Mouse (Mus musculus) 3T3-L1 (cell line): ENCODE measurements around the gene Mn1.
A peak's percentile ranks its signal among the peaks of the same experiment; 100 is the strongest.

Experiments used
- DNase-seq: peaks from one replicate; pipeline ENCODE4 v3.0.0-alpha.2; 2015; ENCODE audit warnings: low read depth, low spot score

Mn1 gene

GRCm38 (mm10) chr5:111408470-111409105 is 8.6 kb upstream of the Mn1 start:
- DNase-seq, result no peak

GRCm38 (mm10) chr5:111409412-111410044 is 7.6 kb upstream of the Mn1 start:
- peak; percentile 74 for DNase-seq

- DNase-seq, result no peak
Measured at GRCm38 (mm10) chr5:111410665-111411064, 6.5 kb upstream of the Mn1 start.

GRCm38 (mm10) chr5:111414192-111414591 is 3.0 kb upstream of the Mn1 start:
- DNase-seq, result peak; percentile 88

GRCm38 (mm10) chr5:111414770-111415249 is 2.4 kb upstream of the Mn1 start:
- DNase-seq, result no peak

- no peak for DNase-seq
Measured at GRCm38 (mm10) chr5:111415575-111415974, 1.6 kb upstream of the Mn1 start.

GRCm38 (mm10) chr5:111416048-111416447 is 1.1 kb upstream of the Mn1 start:
- no peak for DNase-seq

- peak; percentile 35 for DNase-seq
Measured at GRCm38 (mm10) chr5:111417378-111418131, 393 bp downstream of the Mn1 start.

GRCm38 (mm10) chr5:111418202-111419120 is 1.3 kb downstream of the Mn1 start:
- no peak for DNase-seq

- no peak for DNase-seq
Measured at GRCm38 (mm10) chr5:111419121-111419881, 2.1 kb downstream of the Mn1 start.

GRCm38 (mm10) chr5:111420011-111420691 is 3.0 kb downstream of the Mn1 start:
- no peak for DNase-seq

- no peak for DNase-seq
Measured at GRCm38 (mm10) chr5:111420896-111421295, 3.7 kb downstream of the Mn1 start.

GRCm38 (mm10) chr5:111421424-111421823 is 4.3 kb downstream of the Mn1 start:
- DNase-seq, result no peak

- DNase-seq, result no peak
Measured at GRCm38 (mm10) chr5:111422058-111422800, 5.1 kb downstream of the Mn1 start.

GRCm38 (mm10) chr5:111423011-111423410 is 5.8 kb downstream of the Mn1 start:
- DNase-seq, result no peak

- DNase-seq, result no peak
Measured at GRCm38 (mm10) chr5:111423616-111424015, 6.5 kb downstream of the Mn1 start.

- no peak for DNase-seq
Measured at GRCm38 (mm10) chr5:111425813-111426212, 8.7 kb downstream of the Mn1 start.

- no peak for DNase-seq
Measured at GRCm38 (mm10) chr5:111426249-111426648, 9.1 kb downstream of the Mn1 start.

- DNase-seq, result no peak
Measured at GRCm38 (mm10) chr5:111428882-111429281, 11.7 kb downstream of the Mn1 start.
